Mouse (Mus musculus): Measurements from ENCODE around the gene Apaf1.

Gene Apaf1

DNA sequence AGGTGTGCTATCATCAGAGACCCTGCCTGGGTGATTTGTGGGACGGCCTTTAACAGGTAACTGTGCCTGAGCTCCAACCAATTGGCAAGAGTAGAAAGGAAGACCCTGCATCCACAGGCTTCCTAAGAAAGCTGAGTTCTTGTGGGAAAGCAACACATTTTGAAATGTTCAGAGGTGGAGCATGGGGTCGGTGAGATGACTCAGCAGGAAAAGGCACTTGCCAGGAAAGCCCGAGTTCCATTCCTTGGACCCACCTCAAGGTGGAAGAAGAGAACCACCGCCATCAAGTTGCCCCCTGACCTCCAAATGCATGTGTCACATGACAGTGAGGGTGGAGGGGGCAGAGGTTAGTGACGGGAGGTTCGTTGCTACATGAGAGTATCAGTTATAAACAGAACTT, 108.1 kb downstream of the Apaf1 start:
- no peak for DNase-seq (ENCODE audit: low read depth)

GRCm38 (mm10) chr10:90974084-90974483, 108.5 kb downstream of the Apaf1 start:
- DNase-seq (ENCODE audit: low read depth): no peak

DNA sequence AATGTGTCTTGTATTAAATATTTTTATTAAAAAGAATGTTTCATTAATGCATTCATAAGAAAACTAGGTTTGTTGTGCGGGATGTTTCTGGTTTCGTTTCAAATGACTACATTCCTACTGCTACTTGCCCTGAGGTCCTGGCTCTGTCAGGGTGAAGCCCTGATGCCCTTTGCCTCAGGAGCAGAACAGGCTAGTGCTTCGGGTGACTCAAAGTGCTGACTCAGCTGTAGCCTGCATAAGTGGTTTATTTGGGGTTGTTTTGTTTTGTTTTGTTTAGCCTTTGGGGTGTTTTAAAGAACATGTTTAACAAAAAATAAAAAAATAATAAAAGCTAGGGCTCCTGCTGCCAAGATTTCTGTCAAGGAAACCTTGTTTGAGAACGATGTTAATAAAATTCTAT, 112.0 kb downstream of the Apaf1 start:
- no peak for DNase-seq (ENCODE audit: low read depth)

DNA sequence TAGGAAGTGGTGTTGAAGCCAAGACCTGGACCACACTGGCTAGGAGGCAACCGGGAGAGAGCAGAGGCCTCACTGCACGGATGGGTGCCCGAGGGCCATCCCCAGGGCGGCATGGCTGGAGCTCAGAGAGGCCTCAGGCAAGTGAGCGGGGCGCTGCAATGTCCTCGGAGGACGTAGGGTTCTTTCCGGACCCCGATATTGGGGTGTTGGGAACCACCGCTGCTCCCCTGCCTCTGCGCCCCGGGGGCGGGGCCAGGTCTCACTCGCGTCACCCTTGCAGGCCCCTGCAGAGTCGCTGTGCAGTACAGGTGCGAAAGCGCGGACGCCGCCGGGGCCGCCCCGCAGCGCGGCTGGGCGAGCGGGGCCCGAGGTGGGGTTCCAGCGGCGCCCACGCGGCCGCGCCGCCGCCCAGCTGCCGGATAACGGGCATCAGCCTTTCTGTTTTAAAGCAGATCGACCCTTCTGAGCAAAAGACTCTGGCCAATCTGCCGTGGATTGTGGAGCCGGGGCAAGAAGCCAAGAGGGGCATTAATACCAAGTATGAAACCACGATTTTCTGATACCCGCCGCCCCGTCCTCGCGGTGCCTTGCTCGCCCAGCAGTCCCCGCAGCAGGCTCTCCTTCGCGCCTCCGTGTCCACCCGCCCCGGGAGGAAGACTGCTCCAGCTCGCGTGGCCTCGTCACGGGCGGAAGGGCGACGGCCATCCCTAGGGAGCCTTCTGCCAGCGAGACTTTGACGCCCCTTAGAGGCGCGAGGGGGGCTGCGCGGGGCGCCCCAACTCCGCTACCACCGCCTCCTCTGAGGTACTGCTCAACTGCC, 113.0 kb downstream of the Apaf1 start:
- DNase-seq (ENCODE audit: low read depth): no peak

- DNase-seq (ENCODE audit: low read depth): no peak
These were observed 114.3 kb downstream of the Apaf1 start for GRCm38 (mm10) chr10:90968247-90968646.

DNA sequence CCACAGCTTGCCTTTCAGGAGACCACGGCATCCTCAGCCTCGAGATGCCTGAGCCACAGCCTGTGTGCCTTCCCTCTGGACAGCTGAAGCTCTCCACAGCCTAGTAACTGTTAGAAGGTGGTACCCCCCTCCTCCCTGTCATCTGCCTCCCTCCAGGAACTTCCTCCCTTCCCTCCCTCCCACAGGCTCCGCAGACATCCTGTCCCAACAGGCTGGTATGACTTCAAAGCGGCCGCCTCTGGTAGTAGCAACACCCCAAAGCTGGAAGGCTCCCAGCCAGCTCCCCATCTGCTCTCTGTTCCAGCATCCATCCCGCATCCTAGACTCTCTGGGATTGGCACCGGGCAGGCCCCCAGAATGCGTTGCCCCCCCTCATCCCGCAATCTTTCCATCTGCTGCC, 115.7 kb downstream of the Apaf1 start:
- DNase-seq (ENCODE audit: low read depth): no peak

GRCm38 (mm10) chr10:90965671-90966315, 116.8 kb downstream of the Apaf1 start:
- DNase-seq (ENCODE audit: low read depth): no peak

DNA sequence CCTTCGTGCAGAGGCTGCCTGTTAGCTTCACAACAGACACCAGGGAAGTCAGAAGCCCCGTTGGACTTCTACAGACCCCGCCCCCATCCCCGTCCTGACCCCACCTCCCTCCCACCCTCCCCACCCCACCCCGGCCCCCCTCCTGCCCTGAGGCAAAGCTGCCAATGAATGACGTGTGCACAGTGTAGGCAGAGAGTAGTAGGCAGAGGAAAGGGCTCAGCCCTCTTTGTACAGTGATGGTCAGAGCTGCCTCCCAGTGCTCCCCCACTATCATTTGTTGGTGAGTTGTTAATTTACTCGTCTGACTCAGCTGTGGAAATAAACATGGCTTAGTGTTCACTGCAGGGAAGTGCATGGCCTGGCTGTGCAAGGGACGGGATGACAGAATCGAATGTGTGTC, 118.1 kb downstream of the Apaf1 start:
- DNase-seq (ENCODE audit: low read depth): no peak

- no peak for DNase-seq (ENCODE audit: low read depth)
These were observed 122.2 kb downstream of the Apaf1 start for GRCm38 (mm10) chr10:90960374-90960773.

DNA sequence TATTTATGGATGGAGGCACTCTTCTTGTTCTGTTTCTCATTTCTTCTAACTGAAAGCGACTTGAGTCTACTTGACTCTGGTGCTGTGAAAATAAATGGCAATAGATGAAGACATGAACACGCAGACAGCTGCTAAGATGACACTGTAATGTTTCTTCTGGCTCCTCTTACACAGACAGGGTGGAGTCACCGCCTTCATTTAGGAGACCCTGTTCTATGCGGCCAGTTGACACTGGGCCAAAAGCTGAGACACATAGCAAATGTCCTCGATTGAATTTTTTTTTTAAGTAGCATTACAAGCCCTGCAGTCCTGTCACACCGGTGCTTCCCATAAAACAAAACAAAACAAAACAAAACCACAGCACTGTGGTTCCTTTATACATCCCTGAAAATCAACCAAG, 128.7 kb downstream of the Apaf1 start:
- DNase-seq (ENCODE audit: low read depth): no peak

GRCm38 (mm10) chr10:90953103-90953709, 129.4 kb downstream of the Apaf1 start:
- no peak for DNase-seq (ENCODE audit: low read depth)

DNA sequence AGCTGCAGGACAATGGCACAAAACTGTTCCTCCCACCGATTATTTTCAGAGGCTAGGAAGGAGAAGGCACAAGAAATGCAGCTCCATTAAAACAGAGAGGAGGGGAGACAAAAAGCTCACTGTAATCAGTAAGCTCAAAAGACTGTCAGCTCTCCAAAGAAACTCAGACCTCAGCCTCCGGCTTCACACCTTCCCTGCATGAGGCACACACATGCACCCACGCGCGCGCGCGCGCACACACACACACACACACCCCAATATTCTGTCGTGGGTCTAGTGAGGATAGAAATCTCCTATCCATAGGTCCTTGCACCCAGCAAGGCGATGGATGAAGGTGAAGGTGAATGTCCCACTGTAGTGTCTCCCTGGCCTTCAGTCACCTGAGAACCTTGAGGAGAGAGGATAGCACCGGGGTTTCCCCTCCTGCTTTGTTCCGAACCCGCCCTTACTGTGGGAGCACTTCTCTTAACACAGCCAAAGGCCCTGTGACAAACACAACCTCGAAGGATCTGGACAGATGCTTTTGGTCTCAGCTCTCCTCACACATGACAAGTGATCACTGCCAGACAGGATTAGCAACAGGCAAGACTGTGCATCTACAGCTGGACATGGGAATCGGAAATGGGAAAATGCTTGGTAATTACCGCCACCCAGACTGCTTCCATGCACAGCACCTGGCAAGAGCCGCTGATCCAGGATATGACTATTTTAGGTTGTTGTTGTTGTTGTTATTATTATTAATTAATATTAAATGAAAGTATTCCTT, 134.8 kb downstream of the Apaf1 start:
- DNase-seq (ENCODE audit: low read depth): no peak

DNA sequence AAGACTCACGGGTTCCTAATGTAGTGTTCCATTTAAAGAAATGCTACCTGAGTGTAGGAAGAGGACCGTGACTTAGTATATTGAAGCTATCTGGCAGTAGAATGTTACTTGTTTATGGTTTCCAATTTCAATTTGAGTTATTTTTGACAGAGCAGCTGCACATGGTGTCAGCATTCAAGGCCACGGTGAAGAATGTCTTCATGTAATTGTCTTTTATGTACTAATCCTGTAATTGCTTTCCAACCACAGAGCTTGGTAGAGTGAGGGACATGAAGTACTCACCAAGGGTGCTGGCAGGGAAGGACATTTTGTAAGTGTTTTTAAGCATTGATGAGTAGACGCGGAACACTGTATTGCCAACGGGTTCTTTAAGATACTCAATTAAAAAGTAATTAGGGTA, 135.5 kb downstream of the Apaf1 start:
- no peak for DNase-seq (ENCODE audit: low read depth)

- DNase-seq (ENCODE audit: low read depth): no peak
These were observed 140.4 kb downstream of the Apaf1 start for GRCm38 (mm10) chr10:90942001-90942700.

- no peak for DNase-seq (ENCODE audit: low read depth)
These were observed 141.7 kb downstream of the Apaf1 start for GRCm38 (mm10) chr10:90940521-90941520.

Measured in naive thymus-derived CD4-positive, alpha-beta T cell, adult 2 months (primary cell).